Mouse (Mus musculus) spleen, adult 2 months (tissue): Measurements from ENCODE around the gene Cygb.

Experiments
- CTCF ChIP-seq: fragments of 200-500 bp; IDR thresholded peaks from 2 replicates; pipeline ENCODE4 v1.5.1; 2011; ENCODE audit warnings: mild to moderate bottlenecking, inconsistent platforms; ENCODE audit not compliant: insufficient read depth, insufficient read length, insufficient replicate concordance; ENCODE audit errors: extremely low read depth
- POLR2A ChIP-seq: fragments of 200-500 bp; IDR thresholded peaks from 2 replicates; pipeline ENCODE4 v1.6.1; 2011; ENCODE audit warnings: low read depth, low read length, inconsistent platforms

DNA sequence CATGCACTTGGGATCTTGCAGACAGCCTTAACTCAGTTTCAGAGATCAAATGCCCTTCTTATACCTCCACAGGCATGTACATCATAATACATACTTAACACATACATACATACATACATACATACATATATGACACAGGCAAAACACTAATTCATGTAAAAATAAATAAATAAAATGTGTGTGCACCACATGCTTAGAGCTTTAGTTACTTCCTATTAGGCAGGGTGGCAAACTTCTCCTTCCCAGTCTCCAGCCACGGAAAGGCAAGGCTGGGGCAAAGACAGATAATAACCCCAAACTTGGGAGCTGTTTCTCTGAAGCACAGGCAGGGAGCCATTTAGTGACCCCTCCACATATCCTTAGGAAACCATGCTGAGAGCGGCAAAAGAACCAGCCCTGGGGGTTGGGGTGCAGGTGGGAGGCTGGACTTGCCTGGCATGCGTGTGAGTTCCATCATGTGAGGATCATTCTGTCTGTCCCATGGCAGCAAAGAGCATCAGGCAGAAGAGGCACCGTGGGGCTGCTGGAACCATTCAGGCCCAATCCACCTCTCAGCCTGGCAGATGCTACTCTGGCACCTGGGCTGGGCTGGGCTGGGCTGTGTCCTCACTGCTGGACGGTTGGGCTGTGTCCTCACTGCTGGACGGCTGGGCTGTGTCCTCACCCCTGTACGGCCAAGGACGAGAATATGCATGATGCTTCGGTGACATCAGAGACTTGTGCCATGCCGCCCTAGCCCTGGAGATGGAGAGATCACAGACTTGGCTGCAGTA is 27.6 kb downstream of the Cygb start, which contains the start of gene Rhbdf2:
- no peak for TF ChIP-seq POLR2A
- no peak for TF ChIP-seq CTCF
